Mouse (Mus musculus) skeletal muscle tissue, adult 2 months (tissue): ENCODE measurements around the gene Heca.
"Not testable (repeated sequence)": the region's sequence is repeated elsewhere in the genome, so short reads cannot be mapped to it uniquely, and the experiment has no call there.

Experiments used
- DNase-seq: peaks from one replicate; pipeline ENCODE4 v3.0.0-alpha.2; 2012; ENCODE audit warnings: low read depth, low spot score

The Heca gene

DNA sequence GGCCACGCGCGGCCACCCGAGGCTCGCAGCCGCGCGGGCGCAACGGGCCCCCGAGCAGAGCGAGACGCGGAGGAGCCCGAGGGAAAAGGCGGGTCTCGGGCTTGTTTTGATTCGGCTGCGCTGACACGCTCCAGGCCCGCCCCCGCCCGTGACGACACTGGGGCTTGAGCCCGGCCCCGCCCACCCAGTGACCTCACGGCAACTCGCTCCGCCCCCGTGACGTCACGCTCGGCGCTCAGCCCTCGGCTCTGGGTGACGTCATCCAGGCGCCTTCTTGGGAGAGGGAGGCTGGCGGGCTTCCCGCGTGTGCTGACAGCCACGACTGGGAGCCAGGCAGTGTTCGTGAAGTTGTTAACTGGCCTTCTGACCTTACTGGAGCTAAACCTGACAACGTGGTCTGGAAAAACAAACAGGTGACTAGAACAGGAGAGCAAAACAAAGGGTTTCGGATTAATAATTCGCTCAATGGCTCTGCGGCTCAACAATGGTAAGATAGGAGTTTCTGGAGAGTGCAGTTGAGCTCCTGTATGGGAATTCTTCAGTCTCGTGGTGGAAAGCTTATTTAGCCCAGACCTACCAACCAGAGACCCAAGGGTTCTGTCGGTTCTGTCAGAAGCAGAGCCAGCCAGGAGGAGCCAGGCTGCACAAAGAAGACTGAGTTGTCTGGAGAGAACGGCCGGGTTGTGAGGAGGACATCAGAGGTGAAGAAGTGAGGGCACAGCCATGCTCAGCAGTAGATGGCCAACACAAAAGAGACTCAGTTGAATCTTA, at the start of gene Heca:
Gene Heca (minus strand): TSS at position 108 of the 771 bp plus-strand sequence.
- DNase-seq = peak; percentile 95

DNA sequence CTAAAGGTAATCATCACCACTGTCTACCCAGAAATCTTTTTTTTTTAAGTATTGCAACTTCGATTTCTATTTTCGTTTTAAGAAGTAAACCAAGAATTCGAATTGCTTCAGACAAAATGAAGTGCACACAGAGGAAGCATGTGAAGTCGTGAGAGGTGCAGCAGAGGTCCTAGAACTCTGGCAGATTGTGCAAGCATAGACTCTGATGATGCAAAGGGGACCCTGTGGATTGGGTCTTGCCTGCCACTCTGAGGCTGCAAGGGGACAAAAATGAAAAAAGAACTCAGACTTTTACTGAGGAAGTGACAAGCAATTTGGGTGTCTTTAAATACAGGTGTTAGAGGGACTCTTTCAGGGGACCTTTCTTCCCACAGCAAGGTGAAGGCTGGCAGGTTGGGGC, 42.7 kb upstream of the Heca start:
- no peak for DNase-seq

DNA sequence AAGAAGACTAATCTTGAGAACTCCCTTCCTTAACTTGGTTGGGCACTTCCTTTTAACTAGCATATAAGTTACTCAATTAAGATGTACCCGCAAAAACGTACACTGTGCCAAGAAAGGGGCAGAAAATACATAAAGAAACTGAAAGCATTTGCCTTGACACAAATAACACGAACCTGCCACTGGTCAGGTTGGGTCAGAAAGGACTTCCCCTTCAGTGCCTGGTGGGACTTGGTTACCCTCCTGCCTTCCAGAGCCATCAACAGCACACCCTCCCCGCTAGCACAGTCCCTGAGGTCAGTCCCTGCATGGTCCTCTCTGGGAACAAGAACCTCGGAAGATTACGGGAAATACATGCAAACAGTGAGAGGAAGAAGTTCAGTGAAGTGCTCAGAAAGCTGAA, 41.3 kb upstream of the Heca start:
- DNase-seq = no peak

DNA sequence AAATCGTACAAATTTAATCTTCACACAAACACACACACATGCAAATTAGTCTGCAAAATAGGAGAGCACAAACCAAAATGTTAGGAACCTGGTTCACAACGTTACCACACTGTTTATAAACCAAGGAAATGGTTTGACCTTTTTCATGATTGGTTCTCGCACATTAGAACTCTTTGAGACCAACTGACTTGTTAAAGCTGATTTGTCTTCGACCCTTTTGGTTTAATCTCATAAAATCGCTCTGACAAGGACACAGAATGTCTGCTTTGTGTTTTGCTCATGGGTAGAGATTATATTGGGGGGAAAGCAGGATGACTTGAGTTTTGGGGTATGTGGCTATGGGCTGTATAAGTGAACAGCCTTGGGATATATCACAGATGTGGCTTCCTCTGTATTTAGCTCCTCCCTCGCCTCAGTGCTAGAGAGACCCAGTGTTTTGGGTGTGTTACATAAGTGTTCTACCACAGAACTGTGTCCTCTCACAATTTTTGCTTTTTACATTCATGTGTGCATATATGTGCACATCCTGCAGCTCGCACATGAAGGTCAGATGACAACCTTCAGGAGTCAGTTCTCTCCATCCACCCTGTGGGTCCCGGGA, 40.1 kb upstream of the Heca start:
- no peak for DNase-seq

GRCm38 (mm10) chr10:17983313-17983712, 35.4 kb upstream of the Heca start:
- peak; percentile 58 for DNase-seq

DNA sequence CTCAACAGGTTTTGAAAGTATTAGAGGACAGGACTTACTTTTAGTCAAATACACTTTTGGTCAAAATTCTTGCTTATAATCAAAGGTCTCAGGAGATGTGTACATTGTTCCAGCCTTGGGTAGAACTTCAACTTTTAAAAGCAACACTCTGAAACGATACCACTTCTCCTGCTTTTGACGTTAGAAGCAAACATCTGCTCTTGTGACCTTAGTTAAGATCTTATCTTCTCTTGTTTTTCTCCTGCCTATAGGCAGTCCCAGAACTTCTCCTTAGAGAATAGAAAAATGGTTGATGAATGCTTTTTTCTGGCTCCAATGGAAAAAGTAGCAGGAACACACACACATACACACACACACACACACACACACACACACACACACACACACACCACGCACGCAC, 18.2 kb upstream of the Heca start:
- no peak for DNase-seq

- no peak for DNase-seq
These were observed 2.9 kb upstream of the Heca start for GRCm38 (mm10) chr10:17950761-17951160.

GRCm38 (mm10) chr10:17947175-17947906, 526 bp downstream of the Heca start:
- DNase-seq = peak; percentile 21

- DNase-seq = not testable (repeated sequence)
These were observed 1.1 kb downstream of the Heca start for GRCm38 (mm10) chr10:17946799-17947174.

DNA sequence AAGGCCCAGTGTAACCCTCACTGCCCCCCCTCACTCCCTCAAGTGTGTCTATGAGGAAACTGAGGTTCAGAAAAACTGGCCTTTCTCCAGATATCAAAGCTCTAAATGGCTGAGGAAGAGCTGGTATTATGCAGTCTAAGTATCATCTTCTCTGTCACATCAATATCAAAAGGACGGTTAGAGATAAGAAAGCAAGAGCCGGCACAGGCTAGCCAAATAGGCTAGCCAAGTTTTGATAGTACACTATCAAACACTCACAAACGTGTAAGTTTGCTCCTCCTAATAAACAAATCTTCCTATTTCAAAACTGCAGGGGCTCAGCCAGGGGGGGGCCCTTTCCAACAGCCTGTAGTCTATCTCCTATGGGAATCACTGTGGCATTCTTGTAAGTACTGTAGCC, 1.8 kb downstream of the Heca start:
- DNase-seq = no peak

GRCm38 (mm10) chr10:17933622-17934021, 14.2 kb downstream of the Heca start:
- no peak for DNase-seq

- DNase-seq = peak; percentile 70
These were observed 15.7 kb downstream of the Heca start for GRCm38 (mm10) chr10:17932131-17932530.

GRCm38 (mm10) chr10:17931157-17931556, 16.7 kb downstream of the Heca start:
- DNase-seq = no peak

- peak; percentile 59 for DNase-seq
These were observed 17.3 kb downstream of the Heca start for GRCm38 (mm10) chr10:17930445-17931083.

DNA sequence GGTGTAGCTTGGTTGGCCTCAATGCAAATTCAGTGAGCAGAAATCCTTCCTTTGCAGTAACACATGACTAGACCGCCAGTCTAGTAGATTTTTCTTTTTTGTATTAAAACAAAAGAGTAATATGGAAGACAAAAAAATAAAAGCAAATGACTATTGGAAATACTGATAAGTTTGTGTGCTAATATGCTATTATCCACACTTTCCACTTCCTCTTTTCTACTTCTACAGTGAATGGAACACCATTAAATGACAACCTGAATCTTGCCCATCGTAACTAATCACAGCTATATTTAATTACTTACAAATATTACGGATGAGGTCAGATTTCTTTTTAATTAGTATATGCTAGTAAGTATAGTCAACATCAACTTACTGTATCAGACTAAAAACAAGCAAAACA, 22.7 kb downstream of the Heca start:
- no peak for DNase-seq

- DNase-seq = peak; percentile 13
These were observed 23.7 kb downstream of the Heca start for GRCm38 (mm10) chr10:17924166-17924565.

GRCm38 (mm10) chr10:17921381-17921780, 26.5 kb downstream of the Heca start:
- no peak for DNase-seq

DNA sequence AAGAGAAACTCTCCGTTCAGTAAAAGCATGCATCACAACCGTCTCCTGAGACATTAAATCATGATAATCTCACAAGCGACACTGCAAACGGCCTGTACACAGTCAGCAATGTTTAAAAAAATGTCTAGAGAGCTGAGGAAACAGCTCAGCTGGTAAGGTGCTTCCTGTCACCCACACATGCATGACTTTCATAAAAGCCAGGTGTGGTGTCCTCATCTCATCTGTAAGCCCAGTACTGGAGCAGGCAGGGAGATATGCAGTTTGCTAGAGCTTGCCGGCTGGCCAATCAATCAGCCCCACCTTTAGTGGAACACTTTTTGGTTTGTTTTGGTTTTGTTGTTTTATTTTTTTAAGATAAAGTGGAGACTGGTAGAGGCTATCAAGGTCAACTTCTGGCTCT, 27.9 kb downstream of the Heca start:
- DNase-seq = no peak

- no peak for DNase-seq
These were observed 28.8 kb downstream of the Heca start for GRCm38 (mm10) chr10:17919032-17919431.

GRCm38 (mm10) chr10:17908731-17909130, 39.1 kb downstream of the Heca start:
- no peak for DNase-seq

DNA sequence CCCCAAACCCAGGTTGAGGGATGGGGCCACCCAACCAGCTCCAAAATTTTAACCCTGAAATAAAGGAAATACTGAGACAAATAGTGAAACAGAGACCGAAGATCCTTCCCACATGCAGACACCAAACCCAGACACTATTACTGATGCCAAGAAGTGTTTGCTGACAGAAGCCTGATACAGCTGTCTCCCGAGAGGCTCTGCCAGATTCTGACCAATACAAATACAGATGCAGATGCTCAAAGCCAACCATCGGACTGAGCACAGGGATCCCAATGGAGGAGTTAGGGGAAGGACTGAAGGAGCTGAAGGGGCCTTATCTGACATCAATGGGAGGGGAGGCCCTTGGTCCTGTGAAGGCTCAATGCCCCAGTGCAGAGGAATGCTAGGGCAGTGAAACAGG, 41.5 kb downstream of the Heca start:
- not testable (repeated sequence) for DNase-seq

DNA sequence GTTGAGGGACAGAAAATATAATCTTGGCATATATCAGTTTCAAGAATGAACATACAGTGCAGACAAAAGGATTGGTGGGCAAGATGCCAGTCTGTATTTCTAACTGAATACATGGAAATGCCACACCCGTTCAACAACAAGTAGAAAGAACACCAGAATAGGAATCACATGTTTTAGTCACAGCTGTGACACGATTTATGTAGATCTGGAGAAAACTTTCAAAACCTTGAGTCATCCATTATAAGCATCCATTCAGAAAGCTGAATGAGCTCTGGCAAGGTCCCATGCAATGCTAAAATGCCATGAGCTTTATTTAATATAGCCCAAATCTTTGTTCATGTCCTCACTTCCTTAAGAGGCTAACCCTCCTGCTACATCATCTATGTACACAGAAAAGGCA, 44.4 kb downstream of the Heca start:
- no peak for DNase-seq
